Mouse (Mus musculus): ENCODE results near the gene Tpst1. TPM values are rescaled to one million over a fixed set of nuclear protein-coding genes. Genes with fewer than 3 reads are reported as not detected.

The Tpst1 gene
- polyA plus RNA-seq, 1 experiment = 41.6 TPM

DNA sequence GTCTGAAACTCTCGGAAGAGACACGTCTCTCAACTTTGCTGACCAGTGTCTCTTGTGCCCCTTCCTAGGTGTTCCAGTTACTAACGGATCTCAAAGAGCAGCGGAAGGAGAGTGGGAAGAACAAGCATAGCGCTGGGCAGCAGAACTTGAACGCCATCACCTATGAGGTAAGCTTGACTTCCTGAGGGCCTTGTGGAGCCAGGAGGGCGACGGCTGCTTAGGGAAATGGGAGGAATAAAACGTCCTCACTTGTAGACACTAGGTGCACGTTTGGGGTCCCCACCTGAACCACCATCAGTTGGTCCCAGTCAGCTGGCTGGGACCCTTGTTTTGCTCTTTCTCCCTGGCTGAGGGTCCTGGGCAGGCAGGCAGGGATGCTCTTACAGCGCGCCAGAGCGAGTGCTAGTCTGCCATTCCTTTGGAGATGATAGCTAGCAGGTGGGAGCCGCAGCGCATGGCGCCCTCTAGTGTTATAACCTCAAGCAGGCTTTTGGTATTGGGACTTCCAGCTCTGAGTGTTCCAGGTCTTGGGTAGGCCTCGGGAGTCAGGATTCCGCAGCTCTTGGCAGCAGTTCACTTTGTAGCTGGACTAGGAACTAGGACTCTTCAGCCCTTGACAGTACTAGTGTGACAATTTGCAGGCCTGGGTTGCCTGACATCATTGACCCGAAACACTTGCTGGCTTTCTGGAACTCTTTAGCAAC, 35.2 kb upstream of the Tpst1 start:
- H3K27ac ChIP-seq (ENCODE audit: insufficient read depth, low read length) = no peak overlapping the region
- WGBS = 60% methylated on average over 19 of the region's 19 CpGs
- TF ChIP-seq POLR2A (IDR thresholded peaks at IDR 0.05; ENCODE audit: borderline replicate concordance, insufficient read depth, low read length) (no peak), CTCF (IDR thresholded peaks at IDR 0.05; ENCODE audit: borderline replicate concordance, insufficient read depth, low read depth, low read length) (peak; percentile 74)
- no peaks in the 10 kb centered on the region for H3K4me1 ChIP-seq (ENCODE audit: control insufficient read depth, insufficient read depth, low read length)
- H3K4me3 ChIP-seq (replicated peaks; ENCODE audit: insufficient read depth, low read depth, low read length) = no peak overlapping the region
- H3K27me3 ChIP-seq (ENCODE audit: control insufficient read depth, insufficient read depth, low read length) = no peaks in the 10 kb centered on the region
- peak; percentile 62 to 64 for DNase-seq

DNA sequence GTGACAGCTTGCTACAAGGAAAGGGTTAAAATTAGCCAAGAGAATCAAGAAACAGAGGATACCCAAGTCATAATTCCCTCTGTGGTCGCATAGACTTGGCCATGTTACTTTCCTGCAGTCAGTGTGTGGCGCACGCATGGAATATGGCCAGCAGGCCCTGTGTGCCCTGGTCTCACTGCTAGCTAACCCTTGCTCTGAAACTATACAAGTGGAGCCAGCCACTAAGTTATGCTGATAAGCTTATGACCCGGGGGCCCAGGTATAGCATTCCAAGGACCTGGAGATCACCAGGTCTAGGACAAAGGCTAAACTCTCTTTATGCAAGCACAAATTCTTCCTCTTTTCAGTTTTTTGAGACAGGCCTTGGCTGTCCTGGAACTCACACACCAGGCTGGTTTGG, 32.3 kb upstream of the Tpst1 start:
- Histone ChIP-seq H3K27me3 (ENCODE audit: control insufficient read depth, insufficient read depth, low read length) (no peaks in the 10 kb centered on the region), H3K4me1 (ENCODE audit: control insufficient read depth, insufficient read depth, low read length) (peaks cover 14% of the 10 kb centered on the region), H3K4me3 (replicated peaks; ENCODE audit: insufficient read depth, low read depth, low read length) (no peak overlapping the region), H3K27ac (ENCODE audit: insufficient read depth, low read length) (no peak overlapping the region)
- no peak for DNase-seq
- TF ChIP-seq POLR2A (IDR thresholded peaks at IDR 0.05; ENCODE audit: borderline replicate concordance, insufficient read depth, low read length) = no peak
- WGBS = 86% methylated on average over 4 of the region's 4 CpGs

DNA sequence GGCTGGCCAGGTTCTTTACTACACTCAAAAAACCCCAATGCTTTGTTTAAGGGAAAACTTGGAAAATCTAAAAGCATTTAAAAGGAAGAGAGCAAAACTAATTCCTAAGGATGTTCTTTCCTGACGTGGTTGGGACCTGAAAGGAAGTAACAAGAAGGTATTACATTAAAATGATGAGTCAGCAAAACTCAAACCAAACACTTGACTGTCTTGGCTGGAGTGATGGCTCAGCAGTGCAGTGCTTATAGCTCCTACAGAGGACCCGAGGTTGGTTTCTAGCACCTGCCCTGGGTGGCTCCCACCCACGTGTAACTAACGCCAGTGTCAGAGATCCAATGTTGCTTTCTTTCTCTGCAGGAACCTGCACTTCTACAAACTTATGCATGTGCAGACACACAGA, 31.9 kb upstream of the Tpst1 start:
- 83% methylated on average over 4 of the region's 4 CpGs for WGBS

DNA sequence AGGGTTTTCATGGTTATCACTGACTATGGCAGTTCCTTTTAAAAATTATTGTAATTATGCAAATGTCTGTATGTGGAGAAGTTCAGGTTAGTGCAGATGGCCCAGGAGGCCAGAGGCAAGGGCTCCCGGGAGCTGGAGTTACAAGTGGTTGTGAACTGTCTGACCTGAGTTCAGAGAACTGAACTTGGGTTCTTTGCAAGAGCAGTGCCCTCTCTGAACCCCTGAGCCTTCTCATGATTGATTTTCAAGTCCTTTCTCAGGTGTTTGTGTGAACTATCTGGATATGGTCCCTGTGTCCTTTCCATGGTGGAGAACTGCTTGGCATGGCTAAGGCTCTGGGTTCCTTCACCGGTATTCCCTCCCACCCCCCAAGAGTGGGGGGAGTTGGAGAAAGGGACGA, 29.4 kb upstream of the Tpst1 start:
- Histone ChIP-seq H3K27me3 (ENCODE audit: control insufficient read depth, insufficient read depth, low read length) (no peaks in the 10 kb centered on the region), H3K4me1 (ENCODE audit: control insufficient read depth, insufficient read depth, low read length) (peaks cover 14% of the 10 kb centered on the region), H3K4me3 (replicated peaks; ENCODE audit: insufficient read depth, low read depth, low read length) (no peak overlapping the region), H3K27ac (ENCODE audit: insufficient read depth, low read length) (peak overlapping the region; percentile 51; the same call in 1 of the 2 replicates)
- TF ChIP-seq CTCF (IDR thresholded peaks at IDR 0.05; ENCODE audit: borderline replicate concordance, insufficient read depth, low read depth, low read length) (no peak), POLR2A (IDR thresholded peaks at IDR 0.05; ENCODE audit: borderline replicate concordance, insufficient read depth, low read length) (no peak)
- WGBS = 43% methylated on average over 3 of the region's 3 CpGs
- DNase-seq = peak in 1 of 2 experiments; percentile 36

More for the DNA sequence above, 31.9 kb upstream of the Tpst1 start:
- no peak overlapping the region for H3K27ac ChIP-seq (ENCODE audit: insufficient read depth, low read length)
- no peaks in the 10 kb centered on the region for H3K27me3 ChIP-seq (ENCODE audit: control insufficient read depth, insufficient read depth, low read length)
- H3K4me1 ChIP-seq (ENCODE audit: control insufficient read depth, insufficient read depth, low read length) = peaks cover 14% of the 10 kb centered on the region
- H3K4me3 ChIP-seq (replicated peaks; ENCODE audit: insufficient read depth, low read depth, low read length) = no peak overlapping the region
- no peak for DNase-seq
- no peak for TF ChIP-seq POLR2A (IDR thresholded peaks at IDR 0.05; ENCODE audit: borderline replicate concordance, insufficient read depth, low read length)
- TF ChIP-seq CTCF (IDR thresholded peaks at IDR 0.05; ENCODE audit: borderline replicate concordance, insufficient read depth, low read depth, low read length) = no peak

DNA sequence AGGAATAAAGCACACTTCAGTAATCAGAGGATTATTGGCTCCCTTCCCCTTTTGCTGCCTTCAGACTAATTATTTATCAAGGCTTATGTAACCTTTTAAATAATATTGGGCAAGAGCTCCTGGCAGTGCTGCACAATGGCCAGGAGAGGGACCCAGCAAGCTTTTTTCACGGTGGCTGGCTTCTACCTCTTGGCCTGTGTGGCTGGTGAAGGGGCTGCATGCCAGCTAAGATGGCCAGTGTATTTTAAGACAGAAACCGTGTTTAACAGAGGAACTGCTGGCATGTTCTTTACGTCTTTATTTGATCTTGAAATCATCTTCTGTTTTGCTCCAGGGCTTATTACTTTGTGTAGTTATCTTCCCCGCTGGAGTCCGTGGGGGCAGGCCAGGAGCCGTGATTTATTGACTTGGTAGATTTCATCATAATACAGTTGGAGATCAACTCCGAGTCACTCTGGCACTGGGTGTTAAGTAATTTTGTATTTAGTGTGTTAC, 28.9 kb upstream of the Tpst1 start:
- peak overlapping the region; percentile 51; the same call in 1 of the 2 replicates for H3K27ac ChIP-seq (ENCODE audit: insufficient read depth, low read length)
- WGBS = 29% methylated on average over 7 of the region's 7 CpGs
- H3K4me3 ChIP-seq (replicated peaks; ENCODE audit: insufficient read depth, low read depth, low read length) = no peak overlapping the region
- no peaks in the 10 kb centered on the region for H3K27me3 ChIP-seq (ENCODE audit: control insufficient read depth, insufficient read depth, low read length)
- H3K4me1 ChIP-seq (ENCODE audit: control insufficient read depth, insufficient read depth, low read length) = peaks cover 14% of the 10 kb centered on the region
- TF ChIP-seq CTCF (IDR thresholded peaks at IDR 0.05; ENCODE audit: borderline replicate concordance, insufficient read depth, low read depth, low read length) (peak; percentile 90), POLR2A (IDR thresholded peaks at IDR 0.05; ENCODE audit: borderline replicate concordance, insufficient read depth, low read length) (no peak)
- DNase-seq = peak; percentile 77 to 85

DNA sequence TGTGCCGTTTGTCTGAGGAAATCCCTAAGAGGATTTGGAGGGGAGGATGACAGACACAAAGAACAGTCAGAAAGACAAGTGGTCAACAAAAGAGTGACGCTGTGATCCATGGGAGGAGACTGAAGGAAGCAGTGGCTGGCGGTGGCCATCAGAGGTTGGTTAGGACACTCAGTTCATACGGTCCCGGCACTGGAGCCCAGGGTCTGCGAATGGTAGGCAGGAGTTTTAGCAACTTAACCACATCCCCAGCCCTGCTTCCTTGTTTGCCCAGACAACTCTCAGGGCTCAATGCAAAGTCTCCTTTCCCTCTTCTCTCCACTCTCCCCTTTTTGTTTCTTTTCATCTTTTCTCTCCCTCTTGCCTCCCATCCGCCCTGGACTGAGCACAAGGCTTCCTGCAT, 27.0 kb upstream of the Tpst1 start:
- TF ChIP-seq POLR2A (IDR thresholded peaks at IDR 0.05; ENCODE audit: borderline replicate concordance, insufficient read depth, low read length) (no peak), CTCF (IDR thresholded peaks at IDR 0.05; ENCODE audit: borderline replicate concordance, insufficient read depth, low read depth, low read length) (no peak)
- no peak for DNase-seq
- no peak overlapping the region for H3K4me3 ChIP-seq (replicated peaks; ENCODE audit: insufficient read depth, low read depth, low read length)
- 91% methylated on average over 7 of the region's 7 CpGs for WGBS
- H3K4me1 ChIP-seq (ENCODE audit: control insufficient read depth, insufficient read depth, low read length) = peaks cover 24% of the 10 kb centered on the region
- no peaks in the 10 kb centered on the region for H3K27me3 ChIP-seq (ENCODE audit: control insufficient read depth, insufficient read depth, low read length)
- H3K27ac ChIP-seq (ENCODE audit: insufficient read depth, low read length) = no peak overlapping the region

DNA sequence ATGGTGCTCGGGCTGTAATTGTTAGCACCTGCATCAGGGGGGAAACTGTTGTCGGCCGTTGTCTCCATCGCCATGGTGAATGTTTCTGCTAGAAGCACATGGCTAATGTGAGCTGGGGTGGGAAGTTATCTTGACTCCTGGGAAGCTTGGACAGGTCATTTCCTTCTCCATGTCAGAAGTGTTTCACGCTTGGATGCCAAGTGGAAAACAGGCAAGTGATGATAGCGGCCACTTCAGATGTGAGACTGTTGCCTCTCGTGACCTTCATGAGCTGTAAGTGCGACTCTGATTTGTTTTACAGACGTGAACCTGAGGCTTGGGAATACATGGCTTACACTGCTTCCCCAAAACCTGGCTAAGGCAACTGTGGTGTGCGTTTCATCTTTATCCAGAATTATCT, 26.5 kb upstream of the Tpst1 start:
- peaks cover 29% of the 10 kb centered on the region for H3K4me1 ChIP-seq (ENCODE audit: control insufficient read depth, insufficient read depth, low read length)
- 93% methylated on average over 10 of the region's 10 CpGs for WGBS
- no peak overlapping the region for H3K27ac ChIP-seq (ENCODE audit: insufficient read depth, low read length)
- TF ChIP-seq POLR2A (IDR thresholded peaks at IDR 0.05; ENCODE audit: borderline replicate concordance, insufficient read depth, low read length) = no peak
- no peak for TF ChIP-seq CTCF (IDR thresholded peaks at IDR 0.05; ENCODE audit: borderline replicate concordance, insufficient read depth, low read depth, low read length)
- no peak for DNase-seq
- H3K4me3 ChIP-seq (replicated peaks; ENCODE audit: insufficient read depth, low read depth, low read length) = no peak overlapping the region
- H3K27me3 ChIP-seq (ENCODE audit: control insufficient read depth, insufficient read depth, low read length) = no peaks in the 10 kb centered on the region

DNA sequence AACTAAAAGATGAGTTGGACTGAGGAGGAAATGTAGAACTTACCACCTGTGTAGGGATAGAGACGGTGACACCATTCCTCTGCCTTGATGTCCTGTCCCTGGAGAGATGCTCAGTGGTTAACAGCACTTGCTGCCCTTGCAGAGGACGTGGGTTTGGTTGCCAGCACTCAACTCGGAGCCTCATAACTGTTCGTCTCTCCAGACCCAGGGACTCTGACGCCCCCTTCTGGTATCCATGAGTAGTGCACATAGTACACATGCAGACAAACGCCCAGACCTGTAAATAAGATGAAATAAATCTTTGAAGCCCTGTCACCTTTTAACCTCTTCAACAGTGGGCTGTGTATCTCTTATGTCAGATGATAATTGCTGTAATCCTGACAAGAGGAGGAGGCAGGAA, 26.1 kb upstream of the Tpst1 start:
- peaks cover 31% of the 10 kb centered on the region for H3K4me1 ChIP-seq (ENCODE audit: control insufficient read depth, insufficient read depth, low read length)
- WGBS = 79% methylated on average over 6 of the region's 6 CpGs
- TF ChIP-seq CTCF (IDR thresholded peaks at IDR 0.05; ENCODE audit: borderline replicate concordance, insufficient read depth, low read depth, low read length) (peak; percentile 55; the same call in 1 of the 2 replicates), POLR2A (IDR thresholded peaks at IDR 0.05; ENCODE audit: borderline replicate concordance, insufficient read depth, low read length) (no peak)
- no peak for DNase-seq
- no peaks in the 10 kb centered on the region for H3K27me3 ChIP-seq (ENCODE audit: control insufficient read depth, insufficient read depth, low read length)
- H3K27ac ChIP-seq (ENCODE audit: insufficient read depth, low read length) = no peak overlapping the region
- H3K4me3 ChIP-seq (replicated peaks; ENCODE audit: insufficient read depth, low read depth, low read length) = no peak overlapping the region
